Mouse (Mus musculus) adrenal gland, postnatal 14 days (tissue): ENCODE measurements at regions not wholly inside any gene's neighbourhood (a gene's known extent, or its start where the extent isn't known, plus 50 kb on each side); places are given as distances from the start of the nearest gene placed in this dataset.

Source experiments
- DNase-seq: peaks from one replicate; pipeline ENCODE4 v3.0.0; 2021; ENCODE audit warnings: mixed read lengths

DNA sequence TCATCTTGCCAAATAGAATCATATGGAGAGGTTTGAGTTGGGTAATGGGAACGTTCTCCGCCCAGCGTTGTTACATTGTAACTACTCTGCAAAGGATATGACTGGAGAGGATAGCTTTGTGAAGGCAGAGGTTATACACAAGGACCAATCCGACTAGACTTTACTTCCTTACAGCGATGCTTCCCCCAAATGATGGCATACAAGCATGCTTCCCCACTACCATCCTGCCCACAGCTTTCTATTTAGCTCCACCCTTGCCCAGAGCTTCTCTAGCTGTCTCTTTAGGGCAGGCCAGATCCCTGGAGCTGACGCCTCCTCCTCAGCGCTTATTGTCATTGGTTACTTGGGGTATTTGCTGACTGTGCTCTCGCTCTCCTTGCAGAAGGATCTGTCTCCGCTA lies 130.1 kb upstream of the Zfp703 start:
- DNase-seq: no peak

GRCm38 (mm10) chr8:26848098-26848772 lies 128.9 kb upstream of the Zfp703 start:
- DNase-seq: peak; percentile 46

DNA sequence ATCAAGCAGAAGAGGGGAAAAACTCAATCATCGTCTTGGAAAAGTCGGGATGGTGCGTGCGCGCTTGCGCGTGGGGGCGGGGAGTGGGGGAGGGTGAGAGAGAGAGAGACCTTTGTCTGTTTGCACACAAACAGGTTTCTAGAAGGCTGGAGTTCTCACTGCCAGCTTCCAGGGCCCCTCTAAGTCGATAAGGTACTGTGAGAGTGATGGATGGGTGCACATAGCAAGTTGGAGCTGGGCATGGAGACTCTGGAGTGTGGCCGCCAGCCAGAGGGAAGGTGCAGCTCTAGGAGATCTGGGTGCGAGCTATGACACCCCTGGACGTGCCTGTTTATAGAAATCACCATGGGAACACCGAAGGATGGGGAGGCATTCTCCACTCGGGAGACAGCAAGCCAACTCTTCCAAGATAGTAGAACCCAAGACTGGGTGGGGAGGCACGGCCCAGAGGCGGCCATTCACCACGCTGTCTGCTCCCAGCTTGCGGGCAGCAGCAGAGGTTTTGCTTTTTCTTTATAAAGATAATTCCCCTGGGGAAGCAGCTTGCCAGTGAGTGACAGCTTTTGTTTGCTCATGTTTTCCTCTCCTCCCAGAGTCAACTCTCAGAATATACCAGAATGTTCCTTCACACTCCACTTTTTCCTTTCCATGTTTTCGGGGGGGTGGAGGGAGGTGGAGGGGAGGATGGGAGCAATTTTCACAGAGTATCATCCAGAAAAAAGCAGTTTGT lies 128.0 kb upstream of the Zfp703 start:
- no peak for DNase-seq

GRCm38 (mm10) chr8:26851871-26852800 lies 125.0 kb upstream of the Zfp703 start:
- no peak for DNase-seq

DNA sequence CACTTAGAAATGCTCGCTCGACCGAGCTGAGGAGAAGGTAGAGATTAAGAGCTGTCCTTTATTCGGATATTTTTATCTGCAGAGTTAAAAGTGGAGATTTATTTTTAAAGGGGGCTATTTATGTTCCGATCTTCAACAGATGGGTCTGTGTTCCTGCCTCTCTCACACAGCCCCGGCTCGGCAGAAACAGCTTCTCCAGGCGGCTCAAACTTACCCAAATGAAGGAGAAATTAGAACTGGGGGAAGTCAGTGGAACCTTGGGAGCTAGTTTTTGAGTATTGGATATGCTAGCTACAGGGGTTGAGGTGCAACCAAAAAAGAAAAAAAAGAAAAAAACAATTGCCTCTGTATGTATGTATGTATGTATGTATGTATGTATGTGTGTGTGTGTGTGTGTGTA lies 124.2 kb upstream of the Zfp703 start:
- no peak for DNase-seq

DNA sequence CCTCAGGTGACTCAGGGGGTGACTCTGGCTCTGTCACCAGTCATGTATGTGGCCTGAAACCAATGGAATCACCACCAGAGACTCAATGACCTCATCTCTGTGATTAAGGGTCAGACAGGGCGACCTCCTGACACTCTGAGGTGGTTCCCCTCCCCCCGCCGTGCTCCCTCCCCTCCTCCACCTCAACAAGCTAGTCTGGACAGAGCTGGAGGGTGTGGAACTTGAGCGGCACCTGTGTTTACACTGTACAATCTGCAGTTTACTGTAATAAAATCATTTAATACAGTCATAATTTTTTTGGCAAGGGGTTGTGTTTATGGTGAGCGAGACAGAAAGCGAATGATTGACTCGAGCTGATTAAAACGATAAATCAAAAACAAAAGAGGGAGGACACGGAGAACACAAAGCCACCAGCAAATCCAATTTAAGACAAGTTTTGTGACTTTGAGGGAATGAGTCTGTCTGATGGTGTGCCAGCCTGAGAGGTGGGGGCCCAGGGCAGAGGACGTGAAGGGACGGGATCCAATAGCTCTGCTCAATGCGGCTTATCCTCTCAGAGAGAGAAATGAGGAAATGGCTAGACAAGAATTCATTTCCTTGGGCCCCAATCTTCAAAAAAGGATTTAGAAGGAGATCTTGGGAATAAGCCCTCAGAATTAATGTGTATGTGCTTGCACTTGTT lies 122.4 kb upstream of the Zfp703 start:
- peak; percentile 47 for DNase-seq

- DNase-seq: no peak
These were observed 121.9 kb upstream of the Zfp703 start for GRCm38 (mm10) chr8:26855256-26855655.

GRCm38 (mm10) chr8:26864571-26864970 lies 112.6 kb upstream of the Zfp703 start:
- no peak for DNase-seq

DNA sequence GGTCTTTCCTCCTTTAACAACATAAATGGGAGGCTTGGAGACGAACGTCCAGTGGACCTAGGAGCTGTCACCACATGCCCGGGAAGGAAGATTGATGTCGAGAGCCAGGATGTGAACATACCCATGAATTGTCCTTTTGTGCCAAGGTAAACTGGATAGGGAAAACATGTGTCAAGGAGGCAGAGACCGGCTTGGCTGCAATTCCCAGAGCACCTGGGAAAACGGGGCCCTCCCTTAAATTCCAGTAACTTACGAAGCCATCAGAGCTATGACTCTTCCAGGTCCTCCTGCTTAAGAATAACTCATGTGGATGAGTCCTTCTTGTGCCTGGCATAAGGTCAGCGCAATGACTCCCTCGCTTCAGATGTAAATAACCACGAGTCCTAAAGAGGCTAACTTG lies 112.2 kb upstream of the Zfp703 start:
- DNase-seq: no peak

- DNase-seq: no peak
These were observed 108.8 kb upstream of the Zfp703 start for GRCm38 (mm10) chr8:26868101-26868848.

DNA sequence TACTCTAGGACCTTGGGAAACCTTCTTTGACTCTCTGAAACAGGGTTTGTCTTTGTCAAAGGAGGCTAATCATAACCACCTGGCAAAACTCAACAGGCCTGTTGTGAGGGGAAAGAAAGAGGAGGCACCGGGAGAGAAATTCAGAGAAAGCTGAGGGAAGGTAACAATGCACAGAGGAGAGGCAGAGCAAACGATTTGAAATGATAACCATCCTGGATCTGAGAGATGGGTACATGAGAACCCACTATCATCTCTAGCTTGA lies 108.3 kb upstream of the Zfp703 start:
- DNase-seq: no peak

DNA sequence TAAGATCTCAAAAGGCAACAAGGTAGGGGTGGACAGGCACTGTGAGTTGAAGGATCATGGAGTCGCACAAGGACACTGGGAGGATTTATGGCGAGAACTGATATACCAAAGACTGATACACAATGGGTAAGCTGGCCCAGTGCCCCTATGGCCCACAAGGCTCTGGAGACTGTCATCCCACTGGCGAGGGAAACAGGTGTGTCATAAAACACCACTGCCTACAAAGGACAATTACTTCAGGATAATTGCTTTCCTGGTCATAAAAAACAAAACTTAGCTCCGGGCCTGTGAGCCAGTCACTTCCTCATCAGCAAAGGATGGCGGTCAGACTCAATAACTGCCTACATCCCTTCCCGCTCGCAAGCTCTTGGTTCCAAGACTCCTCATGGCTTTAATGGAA lies 105.3 kb upstream of the Zfp703 start:
- no peak for DNase-seq

DNA sequence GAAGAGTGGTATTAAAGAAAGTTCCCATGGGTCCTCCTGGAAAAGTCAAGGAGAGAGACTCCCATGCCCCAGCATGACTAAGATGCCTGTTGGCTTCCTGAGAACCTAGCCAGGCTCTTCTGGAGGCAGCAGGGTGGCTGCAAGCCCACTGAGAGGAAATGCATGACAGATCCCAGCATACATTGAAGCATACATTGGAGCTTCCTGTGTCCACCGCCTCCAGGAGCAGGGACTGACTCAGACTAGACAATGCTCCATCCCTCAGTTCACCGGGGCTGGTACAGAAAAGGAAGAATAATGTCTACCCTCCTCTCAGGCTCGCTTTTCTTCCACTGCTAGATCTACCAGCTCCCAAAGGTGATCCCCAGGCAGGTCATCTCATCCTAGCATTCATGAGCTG lies 104.7 kb upstream of the Zfp703 start:
- DNase-seq: no peak

DNA sequence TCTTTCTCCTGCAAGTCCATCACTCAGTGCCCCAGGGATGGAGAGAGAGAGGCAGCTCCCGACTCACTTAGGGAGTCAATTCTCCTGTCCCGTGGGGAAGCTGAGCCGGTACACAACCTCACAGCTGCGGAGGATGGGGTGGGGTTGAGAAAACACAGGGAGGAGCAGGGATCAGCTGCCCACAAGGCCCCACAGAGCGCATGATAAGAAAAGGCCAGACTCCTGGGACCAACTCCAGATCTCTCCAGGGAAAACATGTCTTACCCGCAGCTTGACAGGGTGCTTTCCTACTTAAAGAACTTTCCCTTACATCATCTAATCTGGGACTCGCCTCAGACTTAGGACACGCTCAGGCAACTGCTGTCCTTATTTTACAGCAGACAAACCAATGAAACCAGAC lies 104.3 kb upstream of the Zfp703 start:
- DNase-seq: no peak

DNA sequence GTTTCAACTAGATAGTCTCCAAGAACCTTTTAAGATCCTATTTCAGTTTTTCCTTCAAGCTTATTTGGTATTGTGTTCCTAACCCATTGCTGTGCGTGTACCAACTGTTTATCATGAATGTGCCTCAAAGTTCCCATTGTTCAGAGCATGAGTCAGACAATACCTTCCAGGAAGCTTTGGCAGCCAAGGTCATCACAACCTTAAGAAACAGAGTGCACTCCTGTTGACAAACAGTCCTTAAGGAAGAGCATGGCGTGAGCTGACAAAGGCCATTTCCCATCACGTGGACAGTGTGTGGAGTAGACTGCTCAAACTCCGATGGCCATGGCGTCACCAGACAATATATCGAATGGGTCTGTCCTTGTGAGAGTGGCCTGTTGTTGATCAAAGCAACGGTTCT lies 96.9 kb upstream of the Zfp703 start:
- no peak for DNase-seq

GRCm38 (mm10) chr8:26881268-26882120 lies 95.6 kb upstream of the Zfp703 start:
- no peak for DNase-seq

DNA sequence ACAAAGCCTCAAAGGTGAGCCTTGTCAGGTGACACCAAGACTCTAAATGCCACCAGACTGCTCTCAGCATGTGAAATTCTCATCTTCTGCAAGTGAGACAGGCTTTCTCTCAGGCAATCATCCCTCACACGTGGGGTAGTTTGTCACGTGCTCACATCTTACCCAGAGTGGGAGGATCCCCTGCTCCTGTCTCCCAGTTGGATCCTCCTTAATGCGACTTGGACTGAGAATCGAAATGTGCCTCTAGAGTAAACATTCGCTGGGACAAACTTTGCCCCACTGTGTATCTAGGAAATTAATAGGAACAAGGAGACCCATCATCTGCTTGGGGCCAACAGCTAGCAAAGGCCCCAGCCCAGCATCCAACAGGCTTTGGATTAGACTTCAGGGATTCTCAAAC lies 94.5 kb upstream of the Zfp703 start:
- no peak for DNase-seq

DNA sequence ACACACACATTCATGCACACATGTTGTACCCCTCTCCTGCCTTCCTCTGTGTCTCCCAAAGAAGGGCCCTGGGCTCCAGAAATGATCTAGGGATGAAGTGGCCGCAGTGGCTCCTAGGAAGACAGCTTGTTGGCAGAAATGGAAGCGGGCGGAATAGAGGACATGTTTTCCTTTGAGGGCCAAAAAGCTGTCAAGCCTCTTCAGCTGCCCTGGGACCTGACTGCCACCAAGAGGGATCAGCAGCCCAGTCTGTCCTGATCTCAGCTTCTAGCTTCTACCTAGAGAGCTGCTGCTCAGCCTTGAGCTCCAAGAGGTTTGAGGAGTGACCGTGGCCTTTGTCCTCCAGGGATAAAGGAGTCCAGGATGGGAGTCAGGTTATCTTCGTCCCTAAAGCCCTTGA lies 93.8 kb upstream of the Zfp703 start:
- DNase-seq: peak; percentile 35

DNA sequence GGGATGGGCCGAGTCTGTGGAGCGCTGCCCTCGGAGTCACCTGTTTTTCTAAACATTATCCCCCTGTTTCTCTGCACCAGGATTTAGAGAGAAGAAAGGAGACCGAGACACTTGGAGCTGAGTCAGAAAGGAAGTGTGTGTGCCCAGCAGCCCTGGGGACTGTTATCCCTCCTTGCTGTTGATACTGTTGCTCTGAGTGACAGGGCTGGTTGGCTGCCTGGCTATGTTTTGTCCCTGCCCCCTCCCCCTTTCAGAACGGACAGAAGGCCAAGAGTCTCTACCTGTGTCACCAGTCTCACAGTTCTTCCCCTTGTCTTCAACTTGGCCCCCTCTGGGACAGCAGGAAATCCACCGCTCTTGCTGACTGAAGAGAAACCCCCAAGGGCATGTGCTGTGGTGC lies 93.4 kb upstream of the Zfp703 start:
- DNase-seq: peak; percentile 42

DNA sequence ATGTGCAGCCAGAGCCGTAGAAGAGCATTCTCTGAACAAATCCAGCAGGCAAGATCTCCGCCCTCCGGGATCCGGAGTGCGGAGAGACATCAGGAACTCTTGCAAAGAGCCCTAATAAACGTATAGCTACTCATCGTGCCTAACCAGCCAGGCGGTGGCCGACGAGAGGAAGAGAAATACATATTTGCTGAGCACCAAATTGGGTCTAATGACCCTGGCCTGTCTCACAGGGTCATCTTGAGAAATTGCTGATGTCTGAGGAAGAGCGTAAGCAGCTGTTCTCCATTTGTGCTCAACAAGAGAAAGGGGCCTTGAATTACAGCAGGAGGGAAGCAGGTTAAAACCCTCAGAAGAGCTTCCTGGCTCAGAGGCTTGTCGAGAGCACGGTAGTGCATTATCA lies 92.8 kb upstream of the Zfp703 start:
- DNase-seq: no peak

GRCm38 (mm10) chr8:26885365-26885764 lies 91.8 kb upstream of the Zfp703 start:
- DNase-seq: no peak
